Mouse (Mus musculus) adrenal gland, postnatal 14 days (tissue): ENCODE measurements at regions not wholly inside any gene's neighbourhood (a gene's known extent, or its start where the extent isn't known, plus 50 kb on each side); places are given as distances from the start of the nearest gene placed in this dataset.

Experiments used
- DNase-seq: peaks from one replicate; pipeline ENCODE4 v3.0.0; 2021; ENCODE audit warnings: mixed read lengths

DNA sequence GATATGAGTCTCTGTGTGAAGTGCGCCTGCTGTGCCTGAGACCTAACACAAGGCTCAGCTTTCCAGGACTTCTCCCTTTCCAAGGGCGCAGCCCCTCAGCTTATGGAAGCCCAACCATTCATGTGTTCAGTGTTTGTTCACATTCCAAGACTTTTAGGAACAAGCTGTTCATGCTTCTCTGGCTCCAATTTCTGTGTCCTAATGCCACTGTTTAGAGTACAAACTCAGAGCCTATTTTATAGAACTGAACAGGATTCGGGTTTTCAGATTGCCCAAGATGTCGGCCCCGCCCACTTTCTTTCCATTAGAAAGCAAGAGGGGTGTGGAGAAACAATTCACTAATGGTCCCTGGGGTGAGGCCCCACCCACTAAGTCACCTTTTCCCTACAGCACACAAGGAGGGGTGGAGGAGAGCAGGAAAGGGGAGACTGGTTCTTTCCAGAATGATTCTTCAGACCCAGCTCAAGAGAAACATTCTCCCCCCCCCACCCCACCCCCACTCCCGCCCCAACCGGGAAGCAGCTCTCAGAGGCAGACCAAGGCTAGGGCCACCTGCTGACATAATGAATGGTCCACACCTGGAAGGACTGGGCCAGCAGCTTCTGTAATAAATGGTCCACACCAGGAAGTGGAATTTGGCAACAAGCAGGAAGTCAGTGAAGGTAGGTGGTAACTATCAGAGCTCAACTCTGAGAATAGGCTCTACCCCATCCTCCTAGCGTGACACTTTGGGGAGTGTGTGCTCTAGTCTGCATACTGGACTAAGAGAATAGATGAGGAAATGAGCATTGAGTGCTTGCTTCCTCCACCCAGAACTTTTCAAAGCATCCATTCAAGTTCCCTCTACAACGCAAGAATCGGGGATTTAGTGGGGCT, 120.2 kb upstream of the Zfp648 start:
- no peak for DNase-seq

- peak; percentile 18 for DNase-seq
Observed at GRCm38 (mm10) chr1:154086145-154086544, 114.8 kb upstream of the Zfp648 start.

- DNase-seq: no peak
Observed at GRCm38 (mm10) chr1:154089815-154090214, 111.2 kb upstream of the Zfp648 start.

GRCm38 (mm10) chr1:154090521-154091490, 110.2 kb upstream of the Zfp648 start:
- DNase-seq: no peak

DNA sequence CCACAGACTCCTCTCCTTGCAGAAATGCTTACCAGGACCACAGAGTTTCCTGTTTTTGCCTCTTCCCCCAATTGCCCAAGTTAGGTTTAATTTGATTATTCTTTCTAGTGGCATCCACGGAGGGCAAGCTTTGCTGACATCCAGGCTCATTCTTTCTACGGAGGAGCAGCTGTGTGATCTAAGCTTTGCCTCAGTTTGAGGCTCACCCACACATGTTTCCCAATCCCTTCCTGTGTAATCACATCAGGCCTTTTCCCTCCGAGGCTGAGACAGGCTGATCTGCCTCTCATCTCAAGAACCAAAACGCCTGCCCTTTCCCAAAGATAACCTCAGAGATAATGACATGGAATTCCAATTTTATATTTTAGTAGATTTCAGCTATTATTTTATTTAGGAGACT, 107.4 kb upstream of the Zfp648 start:
- no peak for DNase-seq

DNA sequence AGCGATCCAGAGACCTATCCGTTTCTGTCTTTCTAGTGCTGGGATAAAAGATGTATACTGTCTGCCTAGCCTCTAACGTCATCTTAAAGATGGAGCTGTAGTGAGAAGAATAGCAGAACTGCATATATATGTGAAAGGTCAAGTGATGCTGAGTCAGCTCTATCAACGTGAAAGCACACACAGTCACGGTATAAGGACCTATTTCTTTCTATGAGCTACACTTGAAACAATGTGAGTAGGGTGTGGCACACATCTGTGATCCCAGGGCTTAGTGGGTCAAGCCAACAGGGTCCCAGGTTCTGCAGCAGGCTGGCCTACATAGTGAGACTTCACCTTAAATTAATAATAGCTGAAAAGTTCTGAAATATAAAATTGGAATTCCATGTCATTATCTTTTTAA, 106.6 kb upstream of the Zfp648 start:
- no peak for DNase-seq

DNA sequence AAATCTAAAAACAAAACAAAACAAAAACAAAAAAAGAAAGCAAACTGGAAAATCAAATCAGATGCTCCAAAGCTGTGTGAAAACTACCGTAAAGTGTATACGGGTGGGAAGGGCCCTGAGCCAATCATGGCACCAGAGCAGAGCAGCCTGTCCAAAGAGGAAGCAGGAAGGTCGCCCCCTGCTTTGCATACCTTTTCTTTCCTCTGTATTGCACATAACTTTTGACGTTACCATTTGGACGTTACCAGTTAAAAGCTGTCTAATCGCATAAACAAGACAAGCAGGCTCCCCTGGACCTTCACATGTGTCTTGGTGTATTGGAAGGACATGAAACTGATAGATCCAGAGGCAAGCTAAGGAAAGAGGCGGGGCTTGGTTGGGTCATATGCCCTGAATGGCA, 104.9 kb upstream of the Zfp648 start:
- DNase-seq: no peak

- no peak for DNase-seq
Observed at GRCm38 (mm10) chr1:154096911-154097310, 104.1 kb upstream of the Zfp648 start.

- DNase-seq: peak; percentile 28
Observed at GRCm38 (mm10) chr1:154097656-154098055, 103.3 kb upstream of the Zfp648 start.

DNA sequence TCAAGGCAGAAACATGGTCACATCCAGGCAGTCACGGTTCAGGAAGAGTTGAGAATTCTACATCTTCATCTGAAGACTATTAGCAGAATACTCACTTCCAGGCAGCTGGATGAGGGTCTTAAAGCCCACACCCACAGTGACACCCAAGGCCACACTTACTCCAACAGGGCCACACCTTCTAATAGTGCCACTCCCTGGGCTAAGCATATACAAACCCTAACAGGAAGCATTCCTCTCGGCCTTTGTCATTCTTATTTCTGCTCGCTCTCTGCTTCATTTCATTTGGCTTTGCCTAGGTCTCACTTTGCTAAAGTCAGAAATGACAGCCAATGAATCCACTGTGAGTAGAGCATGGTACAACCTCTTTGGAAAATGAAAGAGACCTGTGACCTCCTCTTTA, 100.4 kb upstream of the Zfp648 start:
- DNase-seq: no peak

DNA sequence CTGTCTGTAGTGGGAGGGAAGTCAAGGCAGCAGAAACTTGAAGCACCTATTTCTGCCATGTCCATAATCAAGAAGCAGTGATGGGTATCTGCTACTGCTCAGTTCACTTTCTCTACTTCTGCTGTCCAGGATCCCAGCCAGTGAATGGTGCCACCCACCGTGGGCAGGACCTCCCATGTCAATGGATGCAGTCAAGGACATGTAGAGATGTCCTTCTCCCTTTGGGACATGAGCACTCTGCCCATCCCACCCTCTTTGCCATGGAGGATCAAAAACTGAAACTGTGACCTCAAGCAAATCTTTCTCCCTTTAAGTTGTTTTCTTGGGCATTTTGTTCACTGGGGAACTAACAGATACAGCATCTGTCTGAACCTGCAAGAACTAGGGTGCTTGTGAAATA, 99.6 kb upstream of the Zfp648 start:
- DNase-seq: peak; percentile 41

- DNase-seq: no peak
Observed at GRCm38 (mm10) chr1:154102191-154102590, 98.8 kb upstream of the Zfp648 start.

- peak; percentile 74 for DNase-seq
Observed at GRCm38 (mm10) chr1:154102871-154103596, 98.0 kb upstream of the Zfp648 start.

- DNase-seq: no peak
Observed at GRCm38 (mm10) chr1:154103597-154103923, 97.4 kb upstream of the Zfp648 start.

GRCm38 (mm10) chr1:154104006-154104600, 96.9 kb upstream of the Zfp648 start:
- DNase-seq: no peak

DNA sequence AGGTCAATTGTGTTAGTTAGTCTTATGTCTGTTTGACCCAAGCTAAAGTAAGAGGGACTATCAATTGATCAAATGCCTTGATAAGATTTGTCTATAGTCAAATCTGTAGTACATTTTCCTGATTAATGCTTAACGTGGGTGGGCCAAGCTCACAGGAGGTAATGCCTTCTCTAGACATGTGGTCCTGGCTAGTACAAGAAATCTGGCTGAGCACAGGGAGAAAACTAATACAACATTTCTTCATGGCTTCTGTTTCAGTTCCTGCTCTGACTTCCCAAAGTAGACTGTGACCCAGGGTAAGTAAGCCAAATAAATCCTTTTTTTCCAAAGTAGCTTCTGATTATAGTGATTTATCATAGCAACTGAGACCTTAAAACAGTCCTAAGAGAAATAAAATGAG, 96.2 kb upstream of the Zfp648 start:
- no peak for DNase-seq

GRCm38 (mm10) chr1:154112500-154112899, 88.5 kb upstream of the Zfp648 start:
- DNase-seq: no peak

GRCm38 (mm10) chr1:154113291-154114050, 87.5 kb upstream of the Zfp648 start:
- DNase-seq: no peak

GRCm38 (mm10) chr1:154116188-154116710, 84.7 kb upstream of the Zfp648 start:
- no peak for DNase-seq

- no peak for DNase-seq
Observed at GRCm38 (mm10) chr1:154117346-154117687, 83.7 kb upstream of the Zfp648 start.

DNA sequence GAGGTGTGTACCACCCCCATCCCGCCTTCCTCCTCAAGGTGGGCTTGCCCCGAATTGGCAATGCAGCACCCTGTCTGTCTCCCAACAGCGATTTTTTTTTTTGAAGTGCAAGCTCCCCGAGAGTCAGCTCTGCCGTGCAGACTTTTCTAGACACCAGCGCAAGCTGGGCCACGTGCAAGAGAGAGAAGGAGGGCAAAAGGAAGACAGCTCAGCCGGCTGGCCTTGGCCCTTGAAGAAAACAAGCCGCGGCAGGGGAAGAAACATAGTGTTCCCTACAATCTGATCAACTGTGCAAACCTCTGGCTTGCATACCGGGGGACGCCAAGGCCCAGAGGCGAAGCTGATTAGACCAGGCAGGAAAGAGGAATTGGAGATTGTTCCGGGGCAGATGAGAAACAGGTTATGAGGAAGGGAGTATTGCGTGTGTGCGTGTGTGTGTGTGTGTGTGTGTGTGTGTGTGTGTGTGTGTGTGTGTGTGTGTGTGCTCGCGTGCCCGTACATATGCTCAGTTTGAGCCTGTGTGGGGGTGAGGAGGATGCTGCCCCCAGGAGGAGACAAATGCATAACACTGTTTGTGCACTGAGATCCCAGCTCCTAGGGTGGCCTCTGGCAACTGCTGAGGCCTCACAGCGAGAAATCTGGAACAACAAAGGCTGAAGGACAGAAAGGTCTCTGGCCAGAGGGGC, 83.2 kb upstream of the Zfp648 start:
- peak; percentile 85 for DNase-seq
